Mouse (Mus musculus): ENCODE data around the gene Zfp553.

Gene Zfp553

GRCm38 (mm10) chr7:127232622-127233367 is at the start of gene Zfp553, which contains the start of gene Sept1:
Zfp553 (plus strand) TSS chr7:127233061.
Sept1 (minus strand) TSS chr7:127233130.
- peak; percentile 50 for DNase-seq (ENCODE audit: extremely low read depth, low read depth)

GRCm38 (mm10) chr7:127183345-127183744 is 49.5 kb upstream of the Zfp553 start:
- DNase-seq (ENCODE audit: extremely low read depth, low read depth), result peak; percentile 89

DNA sequence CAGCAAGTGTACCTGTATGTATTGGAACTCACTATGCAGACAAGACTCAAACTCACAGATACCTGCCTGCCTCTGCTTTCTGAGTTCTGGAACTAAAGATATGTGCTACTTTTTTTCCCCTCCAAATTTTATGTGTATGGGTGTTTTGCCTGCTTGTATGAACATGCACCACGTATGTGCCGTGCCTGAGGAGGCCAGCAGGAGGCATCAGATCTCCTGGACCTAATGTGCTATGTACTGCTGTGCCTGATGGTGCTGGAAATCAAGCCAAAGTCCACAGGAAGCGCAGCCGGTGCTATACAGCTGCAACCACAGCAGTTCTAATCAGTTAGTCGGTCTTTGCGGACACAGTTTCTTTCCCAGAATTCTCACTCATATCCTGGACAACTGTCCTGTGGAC is 49.0 kb upstream of the Zfp553 start:
- peak; percentile 77 for DNase-seq (ENCODE audit: extremely low read depth, low read depth)

GRCm38 (mm10) chr7:127184720-127185119 is 48.1 kb upstream of the Zfp553 start:
- DNase-seq (ENCODE audit: extremely low read depth, low read depth), result no peak

DNA sequence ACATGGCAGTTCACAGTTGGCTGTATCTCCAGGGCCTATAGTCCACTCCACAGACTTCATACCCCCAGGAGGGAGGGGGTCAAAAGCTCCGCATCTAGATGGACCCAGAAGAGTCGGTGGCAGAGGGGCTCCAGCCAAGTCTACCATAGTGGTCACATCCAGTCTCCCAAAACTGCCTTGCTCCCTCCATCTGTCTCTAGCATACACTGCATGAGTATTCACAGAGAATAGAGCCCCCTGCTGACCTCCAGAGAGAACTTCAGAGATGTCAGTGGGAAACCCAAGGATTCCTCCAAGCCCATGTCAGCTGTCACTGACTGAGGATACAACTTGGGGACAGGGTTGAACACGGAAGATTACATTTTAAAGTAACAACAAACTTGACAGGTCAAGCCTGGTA is 47.3 kb upstream of the Zfp553 start:
- no peak for DNase-seq (ENCODE audit: extremely low read depth, low read depth)

DNA sequence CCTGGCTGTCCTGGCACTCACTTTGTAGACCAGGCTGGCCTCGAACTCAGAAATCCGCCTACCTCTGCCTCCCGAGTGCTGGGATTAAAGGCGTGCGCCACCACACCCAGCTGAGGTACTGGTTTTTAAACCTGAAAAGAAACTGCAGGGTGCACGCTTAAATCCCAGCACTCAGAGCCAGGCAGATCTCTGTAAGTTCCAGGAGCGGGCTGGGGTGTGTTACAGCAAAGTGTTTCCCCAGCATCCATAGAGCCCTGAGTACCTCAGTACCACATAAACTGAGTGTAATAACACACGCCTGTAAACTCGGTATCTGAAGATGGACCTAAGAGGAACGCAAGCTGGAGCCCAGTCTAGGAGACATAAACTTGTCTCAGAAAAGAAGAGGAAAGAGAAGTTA is 45.5 kb upstream of the Zfp553 start:
- DNase-seq (ENCODE audit: extremely low read depth, low read depth), result no peak

DNA sequence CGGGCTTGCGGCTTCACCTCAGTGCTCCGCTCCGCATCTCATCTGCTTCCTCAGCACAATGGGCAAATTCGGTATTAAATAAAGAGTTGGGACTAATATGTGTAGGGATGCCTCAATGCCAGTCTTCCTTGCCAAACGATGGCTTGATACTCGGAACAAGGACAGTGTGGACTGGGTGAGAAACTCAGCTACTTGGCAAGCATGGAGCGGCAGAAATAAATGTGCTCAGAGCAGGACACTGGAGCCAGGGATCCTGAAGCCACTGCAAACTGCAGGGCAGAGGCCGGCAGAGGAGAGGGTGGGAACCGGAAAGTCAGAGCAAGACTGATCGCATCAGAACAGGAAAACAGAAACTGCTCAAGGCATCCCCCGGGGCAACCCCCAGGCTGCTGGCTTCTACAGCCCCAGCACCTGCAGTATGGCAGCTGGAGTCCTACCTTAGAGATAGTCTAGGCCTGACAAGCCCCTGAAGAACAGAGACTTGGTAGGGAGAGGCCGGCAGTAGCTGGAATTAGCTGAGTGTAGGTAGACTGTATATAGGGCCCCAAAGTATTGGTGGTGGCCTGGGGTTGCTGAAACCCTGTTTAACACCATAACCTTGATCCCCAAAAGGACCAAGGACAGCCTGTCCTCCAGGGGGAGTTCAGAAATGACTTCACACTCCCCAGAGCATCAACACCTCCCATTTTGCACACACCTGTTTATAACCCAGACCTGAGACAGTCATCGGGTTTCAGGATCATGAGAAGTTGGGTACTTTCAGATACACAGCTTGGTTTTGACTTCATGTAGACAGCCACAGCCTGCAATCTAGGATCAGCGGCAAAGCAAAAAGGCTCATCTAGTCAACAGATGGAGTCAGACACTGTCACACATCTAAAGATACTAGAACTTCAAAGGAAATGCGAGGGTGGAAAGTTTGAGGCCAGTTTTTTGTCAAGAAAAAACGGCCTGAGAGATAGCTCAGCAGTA is 44.3 kb upstream of the Zfp553 start:
- no peak for DNase-seq (ENCODE audit: extremely low read depth, low read depth)

- DNase-seq (ENCODE audit: extremely low read depth, low read depth), result no peak
These were observed 42.2 kb upstream of the Zfp553 start for GRCm38 (mm10) chr7:127190672-127191071.

DNA sequence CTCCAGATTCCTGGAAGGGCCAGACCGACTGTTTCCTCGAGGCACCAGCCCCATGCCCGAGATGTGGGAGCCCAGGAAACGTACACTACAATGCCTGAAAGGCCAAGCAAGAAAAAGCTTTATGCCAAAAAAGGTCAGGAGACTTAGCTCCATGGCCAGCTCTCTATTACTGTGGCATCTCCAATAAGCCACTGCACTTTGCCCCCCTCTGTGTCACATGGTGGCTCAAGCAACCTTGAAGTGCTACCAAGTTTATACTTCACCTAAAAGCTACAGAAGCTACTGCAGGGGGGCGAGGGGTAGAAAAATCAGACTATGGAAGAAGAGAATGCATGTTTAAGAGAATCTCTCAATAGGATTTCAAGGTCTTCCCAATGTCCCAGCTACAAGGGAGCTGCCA is 39.9 kb upstream of the Zfp553 start:
- no peak for DNase-seq (ENCODE audit: extremely low read depth, low read depth)

DNA sequence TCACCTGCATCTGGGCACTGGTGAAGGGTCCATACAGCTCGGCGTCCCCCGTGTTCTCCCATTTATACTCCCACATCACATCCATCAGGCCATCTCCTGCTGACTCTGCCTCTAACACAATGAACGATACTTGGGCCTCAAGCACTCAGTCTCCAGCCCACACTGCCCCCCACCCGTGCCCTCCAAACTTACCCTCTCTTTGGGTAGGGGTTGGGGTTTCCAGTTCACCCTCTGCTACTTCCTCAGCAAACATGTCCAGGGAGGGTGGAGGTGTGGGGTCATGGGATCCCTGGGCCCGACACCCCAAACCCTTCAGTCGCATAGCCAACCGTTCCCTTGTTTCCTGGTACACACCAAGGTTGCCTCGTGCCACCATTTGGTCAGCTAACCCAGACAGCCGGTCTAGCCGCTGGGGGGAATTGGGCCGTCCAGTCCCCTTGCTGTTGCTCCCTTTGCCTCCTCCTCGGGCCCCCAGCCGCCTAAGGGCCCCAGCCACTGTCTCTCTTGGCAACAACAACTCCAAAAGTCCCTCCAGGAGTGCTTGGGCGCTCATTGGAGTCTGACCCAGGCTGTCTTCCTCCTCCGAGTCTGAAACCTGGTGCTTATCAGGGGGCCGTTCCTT is 38.7 kb upstream of the Zfp553 start:
- no peak for DNase-seq (ENCODE audit: extremely low read depth, low read depth)

DNA sequence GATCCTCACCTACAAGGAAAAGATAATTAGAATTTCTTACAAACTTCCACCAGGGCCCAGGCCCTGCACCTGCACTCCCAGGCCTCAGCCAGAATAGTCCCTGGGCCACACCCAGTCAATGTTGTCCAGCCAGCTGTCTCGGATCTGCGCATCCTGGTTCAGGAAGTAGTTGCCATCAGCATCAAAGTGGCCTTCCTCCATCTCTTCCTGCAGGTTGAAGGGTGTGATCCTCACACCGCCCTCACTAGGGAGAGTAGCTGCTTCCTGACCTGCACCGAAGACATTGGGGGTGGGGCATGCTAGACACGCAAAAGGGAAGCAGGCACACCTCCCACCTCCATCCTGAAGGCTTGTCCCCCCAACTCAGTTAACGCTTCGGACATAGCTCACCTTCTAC is 38.2 kb upstream of the Zfp553 start:
- no peak for DNase-seq (ENCODE audit: extremely low read depth, low read depth)

DNA sequence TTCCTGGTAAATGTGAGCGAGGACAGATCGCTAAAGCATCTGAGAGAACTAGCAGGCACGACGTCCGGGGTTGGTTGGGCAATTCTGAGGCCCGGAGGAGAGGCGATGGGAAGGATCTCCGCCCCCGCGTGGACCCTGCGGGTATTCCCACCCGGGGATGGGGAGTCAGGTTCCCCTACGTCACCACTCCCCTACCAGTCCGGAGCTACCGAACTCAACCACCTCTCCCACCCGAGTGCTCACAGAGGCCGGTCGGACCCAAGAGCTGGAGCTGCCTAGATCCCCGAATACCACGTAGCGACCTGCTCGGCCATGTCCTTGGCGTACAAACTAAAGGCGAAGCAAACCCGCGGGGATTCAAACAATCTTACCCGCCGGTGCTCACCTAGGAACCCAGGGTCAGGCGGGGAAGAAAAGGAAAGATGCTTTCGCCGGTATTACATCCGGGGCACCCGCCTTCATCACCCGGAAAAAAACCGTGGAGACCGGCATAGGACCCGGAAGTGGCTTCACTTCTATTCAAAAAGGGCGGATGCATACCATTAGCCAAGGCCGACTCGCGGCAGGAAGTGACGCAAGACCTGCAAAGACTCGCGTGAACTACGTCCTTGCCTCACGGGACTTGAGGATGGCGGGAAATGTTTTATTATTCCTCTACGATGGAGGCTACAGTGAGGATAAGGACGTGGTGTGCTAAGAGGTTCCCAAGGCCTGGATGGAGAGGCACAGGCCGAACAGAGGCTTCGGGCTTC is 37.1 kb upstream of the Zfp553 start, which contains the start of gene Cd2bp2:
Gene Cd2bp2 (minus strand): TSS at position 507 of the 752 bp plus-strand sequence.
- DNase-seq (ENCODE audit: extremely low read depth, low read depth), result peak; percentile 97

DNA sequence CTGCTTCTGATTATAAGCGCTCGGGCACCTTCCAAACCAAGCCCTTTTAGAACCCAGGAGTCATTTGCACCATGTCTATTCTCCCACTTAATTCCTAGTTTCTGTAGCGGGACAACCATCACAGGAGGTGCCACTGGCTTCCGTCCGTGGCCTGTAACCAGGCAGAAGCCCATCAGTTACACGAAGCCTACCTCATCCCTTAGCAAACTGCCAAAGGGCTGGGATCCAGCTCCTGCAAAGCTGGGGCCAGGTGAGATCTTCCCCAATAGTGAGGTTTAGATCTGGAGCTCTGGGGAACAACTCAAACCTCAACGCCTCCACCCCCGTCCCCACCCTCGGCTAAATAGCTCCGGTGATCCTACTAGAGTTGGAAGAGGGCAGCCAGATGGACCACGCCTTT is 36.4 kb upstream of the Zfp553 start:
- no peak for DNase-seq (ENCODE audit: extremely low read depth, low read depth)

DNA sequence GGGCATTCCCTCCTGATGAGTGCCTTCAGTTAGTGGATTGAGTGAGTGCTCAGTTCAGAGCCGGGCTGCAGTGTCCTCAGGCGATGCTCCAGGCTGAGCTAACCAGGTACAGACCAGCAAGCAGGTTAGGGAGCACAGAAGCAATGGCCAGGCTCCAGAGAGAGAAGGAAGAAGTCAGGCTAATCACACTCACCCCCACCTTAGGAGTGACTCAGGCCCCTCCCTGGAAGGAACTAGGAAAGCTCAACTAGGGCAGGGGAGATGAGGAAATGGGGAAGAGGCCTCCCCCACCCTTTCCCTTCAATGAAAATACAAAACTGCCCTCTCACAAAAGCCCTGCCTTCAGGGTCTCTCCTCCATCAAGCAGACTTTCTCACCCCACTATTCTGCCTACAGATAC is 26.3 kb upstream of the Zfp553 start:
- peak; percentile 72 for DNase-seq (ENCODE audit: extremely low read depth, low read depth)

DNA sequence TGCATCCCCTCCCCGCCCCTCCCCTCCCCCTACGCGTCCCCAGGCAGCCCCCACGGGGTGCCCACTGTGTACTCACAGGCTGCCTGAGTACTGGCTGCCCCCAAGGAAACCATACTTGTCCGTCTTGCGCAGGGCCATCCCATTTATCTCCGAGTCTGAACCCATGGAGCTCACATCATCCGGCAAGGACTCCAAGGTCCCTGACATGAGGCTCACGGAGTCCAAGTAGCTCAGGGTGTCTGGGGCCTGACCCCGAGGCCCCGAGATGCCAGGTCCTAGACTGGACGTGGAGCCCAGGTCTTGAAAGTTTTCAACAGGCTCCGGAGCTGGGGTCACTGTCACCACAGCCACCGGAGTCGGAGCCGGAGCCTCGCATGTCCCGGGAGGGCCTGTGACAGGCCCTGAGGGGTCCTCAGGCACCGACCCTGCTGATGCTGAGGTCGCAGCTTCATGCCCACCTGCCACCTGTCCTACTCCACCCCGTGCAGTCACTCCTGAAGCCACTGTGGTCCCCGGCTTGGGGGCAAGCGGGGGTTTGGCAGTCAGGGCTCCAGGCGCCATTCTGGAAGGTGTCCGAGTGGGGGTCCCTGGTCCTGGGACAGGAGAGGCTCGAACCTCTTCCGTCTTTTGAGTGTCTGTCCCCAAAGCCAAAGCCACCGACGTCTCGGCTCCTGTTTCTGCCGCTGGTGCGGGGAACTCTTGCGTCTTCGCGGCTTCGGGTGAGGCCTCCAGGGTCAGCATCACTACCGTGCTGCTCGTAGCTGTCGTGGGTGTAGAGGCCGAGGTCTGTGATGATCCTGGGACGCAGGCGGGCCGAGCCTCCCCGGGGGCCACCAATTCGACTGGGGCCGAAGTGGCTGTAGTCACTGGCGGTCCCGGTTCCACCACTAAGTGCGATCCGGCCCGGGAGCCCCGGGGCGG is 25.2 kb upstream of the Zfp553 start:
- DNase-seq (ENCODE audit: extremely low read depth, low read depth), result no peak

GRCm38 (mm10) chr7:127208295-127208552 is 24.6 kb upstream of the Zfp553 start, which contains the start of gene Tbc1d10b:
Tbc1d10b (minus strand) TSS chr7:127208468.
- no peak for DNase-seq (ENCODE audit: extremely low read depth, low read depth)

DNA sequence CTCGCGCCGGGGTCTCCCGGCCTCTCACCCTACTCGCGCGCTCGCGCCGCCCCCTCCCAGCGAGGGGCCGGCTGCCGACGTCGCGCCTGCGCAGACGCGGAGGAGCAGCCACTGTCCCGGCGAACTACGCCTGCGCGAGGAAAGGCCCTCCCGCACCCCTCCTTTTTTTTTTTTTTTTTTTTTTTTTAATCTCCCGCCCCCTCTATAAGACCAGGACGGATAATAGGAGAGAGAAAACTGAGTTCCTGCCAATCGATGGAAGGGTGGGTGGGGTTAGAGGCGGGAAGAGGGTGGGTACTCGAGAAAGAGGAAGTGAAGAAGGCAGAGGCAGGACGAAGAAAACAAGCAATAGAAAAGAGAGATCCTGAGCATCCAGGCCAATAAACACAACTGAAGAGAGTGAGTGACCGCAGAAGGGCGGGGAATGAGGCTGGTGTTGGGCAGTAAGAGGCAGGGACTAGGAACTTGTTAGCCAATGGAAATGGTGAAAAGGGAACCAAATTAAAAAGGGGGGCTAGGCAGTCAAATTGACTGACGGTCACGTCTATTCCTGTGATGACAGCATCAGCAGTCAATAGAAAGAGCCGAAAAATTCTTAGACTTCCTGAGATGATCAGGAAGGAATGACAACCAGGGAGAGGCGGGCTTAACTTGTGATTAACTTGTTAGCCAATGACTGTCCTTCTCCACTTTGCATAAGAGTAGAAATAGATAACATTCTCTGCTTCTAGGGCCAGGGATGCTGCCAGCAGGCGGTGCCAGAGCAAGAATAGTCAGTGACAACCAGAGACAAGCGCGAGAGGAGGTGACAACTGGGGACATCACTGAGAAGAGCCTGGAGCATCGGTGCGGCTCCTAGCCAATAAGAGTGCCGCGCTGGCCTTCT is 24.1 kb upstream of the Zfp553 start, which contains the start of gene Mylpf:
Gene Mylpf (plus strand): TSS at position 338 of the 886 bp plus-strand sequence.
- DNase-seq (ENCODE audit: extremely low read depth, low read depth), result peak; percentile 100

- DNase-seq (ENCODE audit: extremely low read depth, low read depth), result no peak
These were observed 23.0 kb upstream of the Zfp553 start for GRCm38 (mm10) chr7:127209851-127210250.

DNA sequence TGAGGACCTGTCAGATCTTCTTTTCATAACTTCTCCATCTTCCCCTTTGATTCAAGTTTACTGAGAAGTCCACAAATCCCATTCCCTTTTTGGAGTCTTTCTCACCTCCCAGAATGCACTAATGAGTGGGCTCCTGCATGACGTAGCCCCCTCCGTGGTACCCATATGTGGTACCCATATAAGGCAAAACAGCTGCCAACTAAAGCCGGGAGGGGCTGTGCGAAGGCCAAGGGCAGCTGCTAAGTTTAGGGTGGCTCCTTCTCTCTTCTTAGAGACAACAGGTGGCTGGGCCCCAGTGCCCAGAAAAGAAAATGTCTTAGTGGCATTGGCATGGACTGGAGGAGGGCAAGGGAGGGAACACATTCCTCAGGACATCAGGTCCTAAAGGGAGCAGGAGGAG is 22.6 kb upstream of the Zfp553 start:
- DNase-seq (ENCODE audit: extremely low read depth, low read depth), result no peak
